Mouse (Mus musculus) erythroblast, embryonic 14.5 days (primary cell): ENCODE measurements around the gene Zdhhc6.

Source experiments
- GATA1 ChIP-seq: IDR thresholded peaks from 2 replicates; pipeline ENCODE4 v1.6.1; 2012; ENCODE audit warnings: low read length, inconsistent platforms, mixed read lengths
- TAL1 ChIP-seq: IDR thresholded peaks from 3 replicates; pipeline ENCODE4 v1.6.1; 2012; ENCODE audit warnings: low read length, inconsistent platforms, mixed read lengths

- no peak for TF ChIP-seq GATA1
- no peak for TF ChIP-seq TAL1
These were observed 4.0 kb downstream of the Zdhhc6 start for GRCm38 (mm10) chr19:55311874-55312273.
